Mouse (Mus musculus): ENCODE measurements at regions not wholly inside any gene's neighbourhood (a gene's known extent, or its start where the extent isn't known, plus 50 kb on each side); places are given as distances from the start of the nearest gene placed in this dataset.
"Not testable (repeated sequence)": the region's sequence is repeated elsewhere in the genome, so short reads cannot be mapped to it uniquely, and the experiment has no call there.

- no peaks in the 10 kb centered on the region for H3K9me3 ChIP-seq
- no peaks in the 10 kb centered on the region for H3K36me3 ChIP-seq
- H3K27ac ChIP-seq = no peak overlapping the region
- no peak overlapping the region for H3K4me3 ChIP-seq (replicated peaks)
- no peaks in the 10 kb centered on the region for H3K27me3 ChIP-seq (replicated peaks)
- no peak overlapping the region for H3K4me2 ChIP-seq
- ATAC-seq (ENCODE audit: insufficient read depth, low FRiP score, low read depth) = no peak
- no peaks in the 10 kb centered on the region for H3K4me1 ChIP-seq
- no peak overlapping the region for H3K9ac ChIP-seq
- 63% methylated on average over 3 of the region's 3 CpGs for WGBS
These were observed 1467.7 kb downstream of the Zfp704 start for GRCm38 (mm10) chr3:8142190-8142589.

GRCm38 (mm10) chr3:8141664-8142084 is 1468.2 kb downstream of the Zfp704 start:
- H3K4me1 ChIP-seq = no peaks in the 10 kb centered on the region
- no peak for ATAC-seq (ENCODE audit: insufficient read depth, low FRiP score, low read depth)
- no peaks in the 10 kb centered on the region for H3K36me3 ChIP-seq
- H3K4me2 ChIP-seq = no peak overlapping the region
- no peak overlapping the region for H3K9ac ChIP-seq
- 43% methylated on average over 2 of the region's 2 CpGs for WGBS
- H3K9me3 ChIP-seq = no peaks in the 10 kb centered on the region
- no peak overlapping the region for H3K4me3 ChIP-seq (replicated peaks)
- H3K27ac ChIP-seq = no peak overlapping the region
- H3K27me3 ChIP-seq (replicated peaks) = no peaks in the 10 kb centered on the region

DNA sequence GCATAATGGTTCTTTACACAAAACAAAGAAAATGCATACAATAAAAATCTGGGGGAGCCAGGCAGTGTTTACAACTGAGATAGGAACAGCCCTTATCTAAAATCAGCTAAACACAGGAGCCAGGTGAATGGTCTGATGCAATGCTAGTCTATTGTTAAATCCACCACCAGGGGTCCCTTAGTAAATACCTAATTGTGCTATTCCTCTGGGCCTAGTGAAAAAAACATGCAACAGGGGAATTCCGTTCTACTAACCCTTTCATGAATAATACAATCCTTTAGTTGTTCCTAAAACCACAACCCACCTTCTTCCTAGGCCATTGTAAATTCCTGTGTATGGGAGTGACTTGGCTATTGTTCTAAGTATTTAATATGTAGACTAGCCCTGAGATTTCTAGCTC is 1486.2 kb downstream of the Zfp704 start:
- not testable (repeated sequence) for H3K4me2 ChIP-seq; H3K27ac ChIP-seq; ATAC-seq (ENCODE audit: insufficient read depth, low FRiP score, low read depth); H3K9ac ChIP-seq; H3K4me3 ChIP-seq (replicated peaks); H3K27me3 ChIP-seq (replicated peaks); H3K4me1 ChIP-seq; H3K36me3 ChIP-seq; H3K9me3 ChIP-seq
- WGBS = 50% methylated on average over 1 of the region's 1 CpGs

GRCm38 (mm10) chr3:8123141-8123540 is 1486.7 kb downstream of the Zfp704 start:
- WGBS = 56% methylated on average over 3 of the region's 3 CpGs
- no peak overlapping the region for H3K4me2 ChIP-seq
- ATAC-seq (ENCODE audit: insufficient read depth, low FRiP score, low read depth) = no peak

DNA sequence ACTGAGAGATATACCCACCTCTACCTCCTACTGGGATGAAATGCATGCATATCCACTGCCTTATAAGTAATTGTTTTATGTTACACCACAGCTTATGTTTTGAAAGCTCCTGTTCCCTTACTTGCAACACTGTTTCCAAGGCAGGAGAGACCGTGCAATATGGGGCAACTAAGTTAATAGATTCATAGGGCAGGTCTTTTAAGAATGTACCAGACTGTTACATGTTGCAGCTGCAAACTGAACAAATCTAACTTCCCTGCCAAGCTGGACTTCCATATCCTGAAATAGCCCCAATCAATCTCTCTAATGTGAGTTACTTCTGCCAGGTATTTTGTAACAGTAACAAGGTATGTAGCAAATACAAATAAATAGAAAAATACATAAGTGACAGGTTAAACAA is 1478.0 kb upstream of the 1700008P02Rik start:
- WGBS = 54% methylated on average over 1 of the region's 1 CpGs
- Histone ChIP-seq H3K4me2 (no peak overlapping the region), H3K9ac (no peak overlapping the region), H3K9me3 (no peaks in the 10 kb centered on the region), H3K36me3 (no peaks in the 10 kb centered on the region), H3K4me1 (no peaks in the 10 kb centered on the region), H3K4me3 (replicated peaks) (no peak overlapping the region), H3K27me3 (replicated peaks) (no peaks in the 10 kb centered on the region), H3K27ac (no peak overlapping the region)
- no peak for ATAC-seq (ENCODE audit: insufficient read depth, low FRiP score, low read depth)

More at GRCm38 (mm10) chr3:8123141-8123540, 1486.7 kb downstream of the Zfp704 start:
- Histone ChIP-seq H3K4me1 (no peaks in the 10 kb centered on the region), H3K27ac (no peak overlapping the region), H3K4me3 (replicated peaks) (no peak overlapping the region), H3K9me3 (no peaks in the 10 kb centered on the region), H3K27me3 (replicated peaks) (no peaks in the 10 kb centered on the region), H3K36me3 (no peaks in the 10 kb centered on the region), H3K9ac (no peak overlapping the region)

DNA sequence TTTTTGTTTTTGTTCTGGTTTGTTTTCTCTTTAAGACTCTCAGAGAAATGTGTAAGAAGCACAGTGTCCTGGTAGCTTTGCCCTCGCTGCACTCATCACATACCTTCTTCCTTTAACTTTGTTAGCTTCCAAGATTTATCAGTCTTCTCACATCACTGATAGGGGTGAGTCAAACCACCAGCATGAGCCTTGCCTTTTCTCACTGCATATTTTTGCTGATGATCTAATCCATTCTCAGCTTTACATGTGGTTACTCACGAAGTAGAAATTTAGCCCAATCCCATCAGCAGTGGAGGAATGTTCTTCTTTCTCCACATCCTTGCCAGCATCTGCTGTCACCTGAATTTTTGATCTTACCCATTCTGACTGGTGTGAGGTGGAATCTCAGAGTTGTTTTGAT is 1464.5 kb upstream of the 1700008P02Rik start:
- Histone ChIP-seq H3K4me1 (no peaks in the 10 kb centered on the region), H3K36me3 (no peaks in the 10 kb centered on the region), H3K27me3 (replicated peaks) (no peaks in the 10 kb centered on the region), H3K4me2 (no peak overlapping the region), H3K4me3 (replicated peaks) (no peak overlapping the region), H3K9ac (no peak overlapping the region), H3K27ac (no peak overlapping the region), H3K9me3 (no peaks in the 10 kb centered on the region)
- no peak for ATAC-seq (ENCODE audit: insufficient read depth, low FRiP score, low read depth)
- 49% methylated on average over 2 of the region's 2 CpGs for WGBS

GRCm38 (mm10) chr3:8053711-8054110 is 1433.5 kb upstream of the 1700008P02Rik start:
- Histone ChIP-seq H3K27me3 (replicated peaks) (no peaks in the 10 kb centered on the region), H3K27ac (no peak overlapping the region), H3K9ac (no peak overlapping the region), H3K4me3 (replicated peaks) (no peak overlapping the region), H3K9me3 (no peaks in the 10 kb centered on the region), H3K4me2 (no peak overlapping the region), H3K36me3 (no peaks in the 10 kb centered on the region), H3K4me1 (no peaks in the 10 kb centered on the region)
- no peak for ATAC-seq (ENCODE audit: insufficient read depth, low FRiP score, low read depth)

GRCm38 (mm10) chr3:8051167-8051566 is 1430.9 kb upstream of the 1700008P02Rik start:
- WGBS = 85% methylated on average over 4 of the region's 4 CpGs
- no peak overlapping the region for H3K27ac ChIP-seq
- H3K4me3 ChIP-seq (replicated peaks) = no peak overlapping the region
- H3K4me2 ChIP-seq = no peak overlapping the region
- no peaks in the 10 kb centered on the region for H3K36me3 ChIP-seq
- ATAC-seq (ENCODE audit: insufficient read depth, low FRiP score, low read depth) = no peak
- H3K9me3 ChIP-seq = no peaks in the 10 kb centered on the region
- no peak overlapping the region for H3K9ac ChIP-seq
- no peaks in the 10 kb centered on the region for H3K4me1 ChIP-seq
- H3K27me3 ChIP-seq (replicated peaks) = no peaks in the 10 kb centered on the region

DNA sequence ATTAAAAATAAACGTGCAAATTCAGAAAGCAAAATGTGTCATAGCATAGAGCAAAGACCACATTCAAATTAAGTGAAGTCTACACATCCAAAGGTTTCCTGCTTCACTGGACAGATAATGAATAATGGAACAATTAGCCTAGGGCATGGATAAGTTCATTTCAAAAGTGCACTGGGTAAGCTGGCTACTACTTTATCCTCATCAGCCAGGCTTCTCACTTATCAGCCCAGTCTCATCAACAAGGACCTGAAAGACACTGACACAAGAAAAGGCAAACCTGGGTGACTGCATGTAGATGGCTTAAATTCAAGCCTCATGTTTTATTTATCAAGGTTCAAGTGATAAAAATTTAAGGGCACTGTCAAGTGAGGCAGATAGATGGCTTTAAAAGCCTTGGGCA is 1429.5 kb upstream of the 1700008P02Rik start:
- Histone ChIP-seq H3K4me3 (replicated peaks) (no peak overlapping the region), H3K4me1 (no peaks in the 10 kb centered on the region), H3K27ac (no peak overlapping the region), H3K36me3 (no peaks in the 10 kb centered on the region), H3K27me3 (replicated peaks) (no peaks in the 10 kb centered on the region), H3K4me2 (no peak overlapping the region), H3K9ac (no peak overlapping the region), H3K9me3 (no peaks in the 10 kb centered on the region)
- ATAC-seq (ENCODE audit: insufficient read depth, low FRiP score, low read depth) = no peak
- 76% methylated on average over 1 of the region's 1 CpGs for WGBS

DNA sequence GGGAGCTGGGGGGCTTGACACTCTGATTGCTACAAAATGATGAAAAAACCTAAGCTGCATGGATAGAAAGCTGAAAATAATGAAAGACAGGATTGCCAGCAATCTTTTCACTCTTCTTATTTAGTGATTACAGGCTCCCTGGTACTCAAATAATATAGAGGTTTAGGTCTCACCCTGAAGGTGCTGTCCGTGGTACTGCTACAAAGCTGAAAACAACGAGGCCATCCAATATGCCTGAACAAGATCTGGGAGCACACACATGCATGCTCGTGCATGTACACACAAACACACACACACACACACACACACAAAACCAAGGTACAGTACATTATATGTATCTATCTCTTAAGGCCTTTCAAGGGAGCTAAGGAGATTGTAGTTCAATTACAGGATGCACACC is 1426.1 kb upstream of the 1700008P02Rik start:
- no peak overlapping the region for H3K27ac ChIP-seq
- no peak overlapping the region for H3K4me3 ChIP-seq (replicated peaks)
- no peak for ATAC-seq (ENCODE audit: insufficient read depth, low FRiP score, low read depth)
- no peak overlapping the region for H3K4me2 ChIP-seq
- no peaks in the 10 kb centered on the region for H3K4me1 ChIP-seq
- no peaks in the 10 kb centered on the region for H3K27me3 ChIP-seq (replicated peaks)
- no peaks in the 10 kb centered on the region for H3K9me3 ChIP-seq
- WGBS = 47% methylated on average over 3 of the region's 3 CpGs
- H3K9ac ChIP-seq = no peak overlapping the region
- no peaks in the 10 kb centered on the region for H3K36me3 ChIP-seq

DNA sequence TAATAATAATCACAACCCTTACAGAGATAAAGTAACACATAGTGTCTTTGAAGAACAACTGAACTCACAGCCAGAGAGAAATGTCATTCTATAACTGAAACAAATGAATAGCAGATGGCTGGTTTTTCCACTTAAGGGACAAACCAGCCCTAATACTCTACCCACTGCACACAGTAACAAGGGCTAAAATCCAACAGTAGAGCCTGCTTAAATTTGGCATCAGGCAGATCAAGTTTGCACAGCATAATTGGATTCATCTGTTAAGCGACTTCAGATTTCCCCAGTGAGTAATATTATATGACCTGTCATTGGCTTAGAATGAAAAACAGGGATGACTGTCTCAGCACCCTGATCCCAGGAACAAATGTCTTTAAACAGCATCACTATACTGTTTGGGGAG is 1416.5 kb upstream of the 1700008P02Rik start:
- H3K36me3 ChIP-seq = no peaks in the 10 kb centered on the region
- H3K4me1 ChIP-seq = no peaks in the 10 kb centered on the region
- H3K27ac ChIP-seq = no peak overlapping the region
- no peak overlapping the region for H3K4me2 ChIP-seq
- no peaks in the 10 kb centered on the region for H3K9me3 ChIP-seq
- no peak overlapping the region for H3K9ac ChIP-seq
- no peak overlapping the region for H3K4me3 ChIP-seq (replicated peaks)
- H3K27me3 ChIP-seq (replicated peaks) = no peaks in the 10 kb centered on the region
- ATAC-seq (ENCODE audit: insufficient read depth, low FRiP score, low read depth) = no peak
- 68% methylated on average over 1 of the region's 1 CpGs for WGBS

DNA sequence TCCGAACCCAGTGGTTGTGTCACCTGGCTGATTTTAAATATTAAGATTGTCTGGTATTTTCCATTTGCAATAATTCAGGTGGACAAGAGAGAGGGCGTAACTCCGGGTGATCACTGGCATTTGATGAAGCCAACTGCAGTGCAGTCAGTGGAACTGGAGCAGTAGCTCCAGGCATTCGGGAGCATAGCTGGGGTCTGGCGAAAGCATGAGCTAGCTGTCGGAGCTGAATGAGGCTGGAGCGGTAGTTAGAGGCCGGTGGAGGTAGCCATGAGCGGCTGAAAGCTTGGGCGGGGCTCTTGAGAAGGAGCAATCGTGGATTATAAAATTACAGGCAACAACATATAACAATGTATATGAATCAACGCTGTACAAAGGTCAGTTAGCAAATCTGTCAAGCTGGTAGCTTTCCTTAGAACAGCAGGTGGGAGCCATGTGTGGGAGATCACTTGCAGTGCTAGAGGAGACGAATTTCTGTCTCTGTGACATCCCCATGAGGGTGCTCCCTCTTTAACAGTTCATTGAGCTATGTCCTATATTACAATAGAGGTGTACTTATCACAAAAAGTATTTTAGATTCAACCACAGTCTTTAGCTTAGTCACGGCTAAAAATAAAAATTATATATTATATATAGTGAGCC is 1415.0 kb upstream of the 1700008P02Rik start:
- ATAC-seq (ENCODE audit: insufficient read depth, low FRiP score, low read depth) = no peak
- H3K9ac ChIP-seq = no peak overlapping the region
- no peaks in the 10 kb centered on the region for H3K9me3 ChIP-seq
- no peak overlapping the region for H3K4me3 ChIP-seq (replicated peaks)
- H3K27me3 ChIP-seq (replicated peaks) = no peaks in the 10 kb centered on the region
- WGBS = 79% methylated on average over 14 of the region's 14 CpGs
- H3K4me2 ChIP-seq = no peak overlapping the region
- H3K36me3 ChIP-seq = no peaks in the 10 kb centered on the region
- no peak overlapping the region for H3K27ac ChIP-seq
- H3K4me1 ChIP-seq = no peaks in the 10 kb centered on the region
